Comparison of ENCODE assay signal across 7 mouse cellular contexts in the genomic region with DNA sequence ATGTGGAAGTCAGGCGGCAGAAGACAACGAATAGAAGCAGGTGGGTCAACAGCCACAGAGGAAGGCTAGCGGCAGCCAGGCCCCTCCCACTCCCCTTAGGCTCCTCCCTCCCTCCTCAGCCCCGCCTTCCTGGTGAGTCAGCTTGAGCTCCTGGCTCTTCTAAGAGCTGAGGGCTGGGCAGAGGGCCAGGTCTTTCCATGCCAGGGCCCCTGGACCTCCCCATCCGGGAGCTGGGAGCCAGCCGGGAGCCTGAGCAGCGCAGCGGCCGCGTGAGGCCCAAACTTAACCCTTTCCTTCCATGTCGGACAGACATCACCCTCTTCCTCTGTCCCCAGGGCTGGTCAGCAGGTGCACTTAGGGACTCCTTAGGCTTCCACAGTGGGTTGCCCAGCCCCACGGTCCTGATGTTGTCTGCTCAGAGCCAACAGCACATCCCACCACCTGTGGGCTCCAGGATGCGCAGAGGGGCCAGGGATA.
DNase-seq lines count a peak whose midpoint lies in the region; ATAC-seq lines count a peak whose summit lies in the region.

No protein-coding gene starts in this region.

- peak overlapping the region; percentile 21 for H3K4me3 ChIP-seq in embryonic facial prominence, embryonic 15.5 days (replicated peaks)
- H3K4me3 ChIP-seq in limb, embryonic 12.5 days (replicated peaks) = peak overlapping the region; percentile 21
- H3K4me3 ChIP-seq in midbrain, embryonic 13.5 days (replicated peaks) = peak overlapping the region; percentile 17; the same call in 1 of the 2 replicates

- H3K27me3 ChIP-seq in embryonic facial prominence, embryonic 15.5 days = no peaks in the 10 kb centered on the region
- H3K27me3 ChIP-seq in limb, embryonic 12.5 days = 0 out of 2 replicates have a peak, but pooled peaks cover 8% of the 10 kb centered on the region
- H3K27me3 ChIP-seq in midbrain, embryonic 13.5 days = no peaks in the 10 kb centered on the region

- ATAC-seq in embryonic facial prominence, embryonic 15.5 days (ENCODE audit: insufficient number of reproducible peaks, low FRiP score, low TSS enrichment, low read depth) = peak; percentile 86
- peak; percentile 77 for ATAC-seq in limb, embryonic 12.5 days (ENCODE audit: insufficient number of reproducible peaks, insufficient read depth, low FRiP score, low TSS enrichment, low read depth)
- peak; percentile 89 for ATAC-seq in midbrain, embryonic 13.5 days

- H3K4me1 ChIP-seq in embryonic facial prominence, embryonic 15.5 days = peaks cover 24% of the 10 kb centered on the region
- peaks cover 49% of the 10 kb centered on the region for H3K4me1 ChIP-seq in limb, embryonic 12.5 days (replicated peaks)
- peaks cover 18% of the 10 kb centered on the region for H3K4me1 ChIP-seq in midbrain, embryonic 13.5 days (replicated peaks)

- H3K4me2 ChIP-seq in embryonic facial prominence, embryonic 15.5 days (replicated peaks) = peak overlapping the region; percentile 55
- H3K4me2 ChIP-seq in limb, embryonic 12.5 days = peak overlapping the region; percentile 45
- H3K4me2 ChIP-seq in midbrain, embryonic 13.5 days (replicated peaks) = peak overlapping the region; percentile 31

- 0 out of 2 replicates have a peak, but pooled peaks cover 4% of the 10 kb centered on the region for H3K36me3 ChIP-seq in embryonic facial prominence, embryonic 15.5 days
- no peaks in the 10 kb centered on the region; the same call in none of the 2 replicates for H3K36me3 ChIP-seq in limb, embryonic 12.5 days
- no peaks in the 10 kb centered on the region for H3K36me3 ChIP-seq in midbrain, embryonic 13.5 days

- DNase-seq in brain, adult 2 months (ENCODE audit: low read depth, low spot score) = peak; percentile 94
- peak; percentile 90 to 94 for DNase-seq in heart, adult 9 months (ENCODE audit: low spot score in 2 of 2)
- DNase-seq in kidney, adult 9 months = peak; percentile 96
- DNase-seq in spleen, postnatal 36 days (ENCODE audit: low spot score in 2 of 2) = peak; percentile 34 to 36

- 1% methylated on average over 13 of the region's 13 CpGs for WGBS in embryonic facial prominence, embryonic 15.5 days
- 3% methylated on average over 13 of the region's 13 CpGs for WGBS in limb, embryonic 12.5 days
- WGBS in midbrain, embryonic 13.5 days = 0% methylated on average over 13 of the region's 13 CpGs

- H3K9ac ChIP-seq in embryonic facial prominence, embryonic 15.5 days = no peak overlapping the region
- H3K9ac ChIP-seq in limb, embryonic 12.5 days (replicated peaks) = no peak overlapping the region
- no peak overlapping the region for H3K9ac ChIP-seq in midbrain, embryonic 13.5 days (replicated peaks)

- peak overlapping the region; percentile 76 for H3K27ac ChIP-seq in embryonic facial prominence, embryonic 15.5 days (replicated peaks)
- H3K27ac ChIP-seq in limb, embryonic 12.5 days = peak overlapping the region; percentile 78
- peak overlapping the region; percentile 57 for H3K27ac ChIP-seq in midbrain, embryonic 13.5 days

- H3K9me3 ChIP-seq in embryonic facial prominence, embryonic 15.5 days (replicated peaks) = no peaks in the 10 kb centered on the region
- peaks cover 4% of the 10 kb centered on the region; the same call in 1 of the 2 replicates for H3K9me3 ChIP-seq in limb, embryonic 12.5 days
- no peaks in the 10 kb centered on the region for H3K9me3 ChIP-seq in midbrain, embryonic 13.5 days

Comparison
In these comparisons a context has a peak if more than half of its experiments do, and no peak if none do; other contexts are left out.
1. Peak in every context shown above with its lines: DNase-seq, ATAC-seq, H3K4me3 ChIP-seq and H3K27ac ChIP-seq.
2. DNase-seq: peak in every context shown above with its lines; median percentile 96 in kidney, adult 9 months; 94 in brain, adult 2 months; 92 in heart, adult 9 months; 35 in spleen, postnatal 36 days.